Mouse (Mus musculus) CH12.LX (cell line): ENCODE measurements around the gene Phactr1. TPM values are rescaled to one million over a fixed set of nuclear protein-coding genes. Genes with fewer than 3 reads are reported as not detected.

Experiments
- DNase-seq: peaks from one replicate; pipeline ENCODE4 v3.0.0-alpha.2; 2013; ENCODE audit errors: extremely low read depth
- H3K27ac ChIP-seq: 2 replicates; pipeline ENCODE4 v1.5.1; 2012; ENCODE audit warnings: low read depth, mild to moderate bottlenecking, control low read depth, moderate library complexity; ENCODE audit not compliant: insufficient read depth
- H3K27me3 ChIP-seq: replicated peaks from 2 replicates; pipeline ENCODE3; 2012; ENCODE audit warnings: inconsistent platforms
- H3K36me3 ChIP-seq, 2 experiments: replicated peaks in 1 of 2; 2 replicates each; pipeline versions ENCODE3 to v1.6.1; 2012; ENCODE audit warnings: inconsistent platforms in 1 of 2, low read length in 1 of 2, mild to moderate bottlenecking in 1 of 2, mixed read lengths in 1 of 2, moderate library complexity in 1 of 2; ENCODE audit not compliant: control insufficient read depth in 1 of 2, insufficient read depth in 1 of 2
- H3K4me1 ChIP-seq, 2 experiments: 2 replicates each; pipeline ENCODE4 v1.6.1; 2012; ENCODE audit warnings: inconsistent platforms in 1 of 2, moderate library complexity in 1 of 2; ENCODE audit not compliant: insufficient read depth in 2 of 2, control insufficient read depth in 1 of 2
- H3K4me2 ChIP-seq: 2 replicates; pipeline ENCODE4 v1.6.1; 2012; ENCODE audit warnings: low read depth, mild to moderate bottlenecking, control low read depth; ENCODE audit not compliant: poor library complexity, insufficient read depth, severe bottlenecking
- H3K4me3 ChIP-seq, 3 experiments: fragments of 150-350 bp in 1 of 3; sonication (generic) in 1 of 3; replicated peaks in 1 of 3; 2 replicates each; pipeline versions ENCODE3 to v1.5.1; 2011 to 2012; ENCODE audit warnings: low read depth in 2 of 3, low read length in 2 of 3, mild to moderate bottlenecking in 2 of 3, moderate library complexity in 2 of 3, control low read depth in 1 of 3, improper control_type of control experiment in 1 of 3, inconsistent platforms in 1 of 3, mixed read lengths in 1 of 3; ENCODE audit not compliant: poor library complexity in 1 of 3
- H3K79me2 ChIP-seq: replicated peaks from 2 replicates; pipeline ENCODE4 v1.6.1; 2012; ENCODE audit warnings: mild to moderate bottlenecking, moderate library complexity; ENCODE audit not compliant: control insufficient read depth, poor library complexity, insufficient read depth, severe bottlenecking; ENCODE audit errors: extremely low read depth
- H3K9ac ChIP-seq: 2 replicates; pipeline ENCODE4 v1.6.1; 2012; ENCODE audit warnings: low read depth, mild to moderate bottlenecking, control low read depth, moderate library complexity; ENCODE audit not compliant: insufficient read depth
- H3K9me3 ChIP-seq: replicated peaks from 2 replicates; pipeline ENCODE3; 2012; ENCODE audit warnings: low read length, inconsistent platforms, mixed read lengths
- CHD1 ChIP-seq: IDR thresholded peaks from 2 replicates; pipeline ENCODE4 v1.6.1; 2012; ENCODE audit warnings: low read depth, low read length, improper control_type of control experiment, inconsistent platforms
- E2F4 ChIP-seq: IDR thresholded peaks from 2 replicates; pipeline ENCODE4 v1.6.1; 2011; ENCODE audit warnings: low read depth, low read length, improper control_type of control experiment; ENCODE audit not compliant: insufficient replicate concordance
- ELF1 ChIP-seq: IDR thresholded peaks from 2 replicates; pipeline ENCODE4 v1.6.1; 2014; ENCODE audit warnings: low read depth, mild to moderate bottlenecking, inconsistent platforms, low read length, improper control_type of control experiment
- EP300 ChIP-seq: IDR thresholded peaks from 2 replicates; pipeline ENCODE4 v1.6.1; 2011; ENCODE audit warnings: low read length, improper control_type of control experiment
- ETS1 ChIP-seq: conservative IDR thresholded peaks from 2 replicates; pipeline ENCODE4 v1.6.1; 2012; ENCODE audit warnings: low read depth, mild to moderate bottlenecking, inconsistent platforms, low read length, improper control_type of control experiment, moderate library complexity
- JUN ChIP-seq: IDR thresholded peaks from 2 replicates; pipeline ENCODE4 v1.6.1; 2011; ENCODE audit warnings: low read depth, mild to moderate bottlenecking, low read length, improper control_type of control experiment, moderate library complexity; ENCODE audit not compliant: insufficient read depth
- KAT2A ChIP-seq: IDR thresholded peaks from 2 replicates; pipeline ENCODE4 v1.6.1; 2012; ENCODE audit warnings: low read length, improper control_type of control experiment, inconsistent platforms; ENCODE audit not compliant: insufficient replicate concordance
- MEF2A ChIP-seq: IDR thresholded peaks from 2 replicates; pipeline ENCODE4 v1.6.1; 2014; ENCODE audit warnings: low read depth, mild to moderate bottlenecking, inconsistent platforms, low read length, improper control_type of control experiment, borderline replicate concordance
- MXI1 ChIP-seq: IDR thresholded peaks from 2 replicates; pipeline ENCODE4 v1.6.1; 2011; ENCODE audit warnings: mild to moderate bottlenecking, low read depth, low read length, improper control_type of control experiment
- NRF1 ChIP-seq: IDR thresholded peaks from 2 replicates; pipeline ENCODE4 v1.6.1; 2014; ENCODE audit warnings: low read depth, mild to moderate bottlenecking, inconsistent platforms, low read length, improper control_type of control experiment, moderate library complexity
- POLR2A ChIP-seq: IDR thresholded peaks from 2 replicates; pipeline ENCODE4 v1.6.1; 2011; ENCODE audit warnings: low read depth, mild to moderate bottlenecking, improper control_type of control experiment, low read length
- SIN3A ChIP-seq: IDR thresholded peaks from 2 replicates; pipeline ENCODE4 v1.6.1; 2012; ENCODE audit warnings: low read length, improper control_type of control experiment, inconsistent platforms
- SMC3 ChIP-seq: IDR thresholded peaks from 2 replicates; pipeline ENCODE4 v1.6.1; 2011; ENCODE audit warnings: low read depth, low read length, improper control_type of control experiment
- TCF12 ChIP-seq: IDR thresholded peaks from 2 replicates; pipeline ENCODE4 v1.6.1; 2014; ENCODE audit warnings: low read depth, mild to moderate bottlenecking, inconsistent platforms, low read length, improper control_type of control experiment
- UBTF ChIP-seq: IDR thresholded peaks from 2 replicates; pipeline ENCODE4 v1.6.1; 2012; ENCODE audit warnings: low read depth, mild to moderate bottlenecking, inconsistent platforms, low read length, improper control_type of control experiment, moderate library complexity
- USF1 ChIP-seq: IDR thresholded peaks from 2 replicates; pipeline ENCODE4 v1.6.1; 2014; ENCODE audit warnings: low read depth, mild to moderate bottlenecking, inconsistent platforms, low read length, improper control_type of control experiment
- USF2 ChIP-seq: conservative IDR thresholded peaks from 2 replicates; pipeline ENCODE4 v1.6.1; 2011; ENCODE audit warnings: low read depth, low read length, improper control_type of control experiment
- ZMIZ1 ChIP-seq: IDR thresholded peaks from 2 replicates; pipeline ENCODE4 v1.6.1; 2012; ENCODE audit warnings: low read depth, mild to moderate bottlenecking, inconsistent platforms, low read length, improper control_type of control experiment
- ZNF384 ChIP-seq: IDR thresholded peaks from 2 replicates; pipeline ENCODE4 v1.6.1; 2012; ENCODE audit warnings: low read depth, low read length, improper control_type of control experiment, inconsistent platforms
- dilution Hi-C: fragments of 300-500 bp; cut with MboI; formaldehyde crosslinking; loops from 2 replicates; pipeline ENCODE4 v1.14.3; 2020; ENCODE audit warnings: low sequenced_read_pairs; ENCODE audit not compliant: extremely low pct_unique_long_range_greater_than_20kb, extremely low pct_ligation_motif_present
- in situ Hi-C: fragments of 300-500 bp; cut with MboI; formaldehyde crosslinking; loops from 3 replicates; pipeline ENCODE4 v1.14.3; 2019; ENCODE audit warnings: low sequenced_read_pairs, low pct_ligation_motif_present, low pct_unique_long_range_greater_than_20kb, mixed read lengths
- polyA plus RNA-seq: library from polyadenylated mRNA; unstranded; fragments of >175 nt; gene quantifications from 2 replicates; pipeline ENCODE4 v1.2.1, GENCODE M21; 2012; ENCODE audit warnings: low read depth; ENCODE audit not compliant: insufficient read length
- total RNA-seq, 2 experiments: library from RNA; depleted of rRNA; stranded (reverse); fragments of 300-350 nt in 1 of 2; fragments of >200 nt in 1 of 2; gene quantifications; 2 replicates each; pipeline ENCODE4 v1.2.3; 2012 to 2014

Gene Phactr1
- total and polyA plus RNA-seq, 3 experiments, result 2.0 to 6.1 (median 3.1) TPM

- H3K9me3 ChIP-seq, result peaks cover 2% of the 10 kb centered on the region
- no peak for TF ChIP-seq TCF12
- TF ChIP-seq UBTF, result no peak
- no peak for TF ChIP-seq JUN
- no peak for TF ChIP-seq ELF1
- TF ChIP-seq NRF1, result no peak
- TF ChIP-seq SIN3A, result no peak
- TF ChIP-seq MEF2A, result no peak
- no peak for TF ChIP-seq ETS1
- TF ChIP-seq ZNF384, result no peak
- no peak for TF ChIP-seq MXI1
- no peak for TF ChIP-seq KAT2A
- no peak for TF ChIP-seq POLR2A
- TF ChIP-seq CHD1, result no peak
- TF ChIP-seq USF2, result no peak
- no peak for TF ChIP-seq SMC3
- TF ChIP-seq, all 38 proteins: peak for 0
- no peak for DNase-seq
- Histone ChIP-seq H3K9ac (no peak overlapping the region), H3K79me2 (no peaks in the 10 kb centered on the region), H3K4me1 (no peaks in the 10 kb centered on the region), H3K27ac (no peak overlapping the region), H3K4me3 (no peak overlapping the region), H3K36me3 (no peaks in the 10 kb centered on the region), H3K27me3 (peaks cover 2% of the 10 kb centered on the region), H3K4me2 (no peak overlapping the region)
- in situ Hi-C loops (no loop called here), dilution Hi-C loops (no loop called here)
These were observed 29.3 kb downstream of the Phactr1 start for GRCm38 (mm10) chr13:42709611-42710331.

GRCm38 (mm10) chr13:42711510-42711909, 31.1 kb downstream of the Phactr1 start:
- Histone ChIP-seq H3K27ac (no peak overlapping the region), H3K4me3 (no peak overlapping the region), H3K27me3 (peaks cover 2% of the 10 kb centered on the region)
- dilution Hi-C loops, result no loop called here
- no peak for TF ChIP-seq TCF12
- TF ChIP-seq USF1, result no peak
- TF ChIP-seq SIN3A, result no peak
- TF ChIP-seq CHD1, result no peak
- no peak for TF ChIP-seq ZMIZ1
- no peak for TF ChIP-seq EP300
- no peak for TF ChIP-seq UBTF
- no peak for TF ChIP-seq E2F4
- TF ChIP-seq ZNF384, result no peak
- TF ChIP-seq, all 38 proteins: peak for 0
- Histone ChIP-seq H3K4me1 (no peaks in the 10 kb centered on the region), H3K9me3 (peaks cover 2% of the 10 kb centered on the region), H3K9ac (no peak overlapping the region), H3K79me2 (no peaks in the 10 kb centered on the region), H3K36me3 (no peaks in the 10 kb centered on the region), H3K4me2 (no peak overlapping the region)
- in situ Hi-C loops, result no loop called here
- DNase-seq, result peak; percentile 8
